Mouse (Mus musculus) hindbrain, embryonic 14.5 days (tissue): ENCODE data around the gene Oprm1. TPM values are rescaled to one million over a fixed set of nuclear protein-coding genes. Genes with fewer than 3 reads are reported as not detected.

ENCODE experiments used
- ATAC-seq: fragments of 200-750 bp; cut with Nextera tagmentation; 2 replicates; pipeline ENCODE4 v1.8.0; 2017; ENCODE audit warnings: moderate number of reproducible peaks, mild to moderate bottlenecking, moderate TSS enrichment, moderate library complexity; ENCODE audit not compliant: low FRiP score
- DNase-seq: peaks from one replicate; pipeline ENCODE4 v3.0.0-alpha.2; 2015; ENCODE audit warnings: low spot score
- H3K27ac ChIP-seq: fragments of 300-500 bp; sonication (generic); 2 replicates; pipeline ENCODE4 v1.5.1; 2014; ENCODE audit warnings: mild to moderate bottlenecking, moderate library complexity
- H3K27me3 ChIP-seq: fragments of 300-500 bp; sonication (generic); 2 replicates; pipeline ENCODE4 v1.6.1; 2014; ENCODE audit warnings: mild to moderate bottlenecking, low read length, mixed read lengths; ENCODE audit not compliant: control insufficient read depth, insufficient read depth
- H3K36me3 ChIP-seq: fragments of 300-500 bp; sonication (generic); replicated peaks from 2 replicates; pipeline ENCODE4 v1.6.1; 2014; ENCODE audit not compliant: control insufficient read depth, insufficient read depth
- H3K4me1 ChIP-seq: fragments of 300-500 bp; sonication (generic); replicated peaks from 2 replicates; pipeline ENCODE4 v1.6.1; 2014; ENCODE audit warnings: antibody characterized with exemption, low read length, mixed read lengths; ENCODE audit not compliant: control insufficient read depth, insufficient read depth
- H3K4me2 ChIP-seq: fragments of 300-500 bp; sonication (generic); replicated peaks from 2 replicates; pipeline ENCODE4 v1.6.1; 2014; ENCODE audit warnings: mild to moderate bottlenecking, moderate library complexity
- H3K4me3 ChIP-seq: fragments of 300-500 bp; sonication (generic); replicated peaks from 2 replicates; pipeline ENCODE4 v1.5.1; 2014; ENCODE audit warnings: mild to moderate bottlenecking, low read length
- H3K9ac ChIP-seq: fragments of 300-500 bp; sonication (generic); 2 replicates; pipeline ENCODE4 v1.6.1; 2014
- H3K9me3 ChIP-seq: fragments of 300-500 bp; sonication (generic); 2 replicates; pipeline ENCODE4 v1.6.1; 2016; ENCODE audit warnings: low read length; ENCODE audit not compliant: control insufficient read depth
- WGBS: fragments of 180-500 bp; shearing (Covaris S2); extraction: QIAGEN DNeasy Blood & Tissue Kit; methylation state at CpG from one replicate; pipeline ENCODE4 v1.1.7; 2014; 5-methylcytosine and 5-hydroxymethylcytosine counted together
- polyA plus RNA-seq: library from polyadenylated mRNA; unstranded; fragments of >200 nt; fragmentation: Nextera tagmentation; extraction: Ambion mirVana; gene quantifications from 2 replicates; pipeline ENCODE4 v1.2.1, GENCODE M21; 2014

Oprm1 gene
- polyA plus RNA-seq, result 2.3 and 3.6 TPM in 2 replicates

GRCm38 (mm10) chr10:6758206-6758605 is at the start of gene Oprm1:
Gene Oprm1 (plus strand): TSS chr10:6758506.
- 93% methylated on average over 3 of the region's 3 CpGs for WGBS
- no peaks in the 10 kb centered on the region for H3K9me3 ChIP-seq
- H3K9ac ChIP-seq, result no peak within 1 kb of the TSS
- no peaks in the 10 kb centered on the region for H3K27me3 ChIP-seq
- H3K4me2 ChIP-seq, result no peak within 1 kb of the TSS
- no peak for ATAC-seq
- H3K4me3 ChIP-seq, result no peak within 1 kb of the TSS
- no peak for DNase-seq
- H3K4me1 ChIP-seq, result no peaks in the 10 kb centered on the region
- H3K27ac ChIP-seq, result no peak within 1 kb of the TSS
- no peaks in the 10 kb centered on the region for H3K36me3 ChIP-seq

GRCm38 (mm10) chr10:6717181-6717948 is 40.9 kb upstream of the Oprm1 start:
- H3K4me3 ChIP-seq, result no peak overlapping the region
- no peak overlapping the region for H3K9ac ChIP-seq
- H3K36me3 ChIP-seq, result no peaks in the 10 kb centered on the region
- H3K9me3 ChIP-seq, result no peaks in the 10 kb centered on the region
- no peaks in the 10 kb centered on the region for H3K27me3 ChIP-seq
- 90% methylated on average over 4 of the region's 4 CpGs for WGBS
- H3K4me2 ChIP-seq, result no peak overlapping the region
- no peaks in the 10 kb centered on the region for H3K4me1 ChIP-seq
- ATAC-seq (no peak), DNase-seq (no peak)
- no peak overlapping the region for H3K27ac ChIP-seq

GRCm38 (mm10) chr10:6723765-6724164 is 34.5 kb upstream of the Oprm1 start:
- 48% methylated on average over 1 of the region's 1 CpGs for WGBS
- no peak for DNase-seq

GRCm38 (mm10) chr10:6728469-6728868 is 29.8 kb upstream of the Oprm1 start:
- Histone ChIP-seq H3K9me3 (no peaks in the 10 kb centered on the region), H3K27ac (no peak overlapping the region), H3K9ac (no peak overlapping the region), H3K36me3 (no peaks in the 10 kb centered on the region), H3K4me1 (no peaks in the 10 kb centered on the region), H3K27me3 (no peaks in the 10 kb centered on the region), H3K4me2 (no peak overlapping the region), H3K4me3 (no peak overlapping the region)
- 93% methylated on average over 3 of the region's 3 CpGs for WGBS
- DNase-seq, result no peak
- no peak for ATAC-seq

More at GRCm38 (mm10) chr10:6723765-6724164, 34.5 kb upstream of the Oprm1 start:
- no peaks in the 10 kb centered on the region for H3K4me1 ChIP-seq
- H3K4me3 ChIP-seq, result no peak overlapping the region
- H3K27me3 ChIP-seq, result no peaks in the 10 kb centered on the region
- H3K4me2 ChIP-seq, result no peak overlapping the region
- ATAC-seq, result no peak
- H3K9me3 ChIP-seq, result no peaks in the 10 kb centered on the region
- no peak overlapping the region for H3K27ac ChIP-seq
- no peaks in the 10 kb centered on the region for H3K36me3 ChIP-seq
- H3K9ac ChIP-seq, result no peak overlapping the region

- no peaks in the 10 kb centered on the region for H3K4me1 ChIP-seq
- H3K27me3 ChIP-seq, result no peaks in the 10 kb centered on the region
- no peaks in the 10 kb centered on the region for H3K36me3 ChIP-seq
- DNase-seq, result no peak
- no peak overlapping the region for H3K4me2 ChIP-seq
- H3K27ac ChIP-seq, result no peak overlapping the region
- no peak for ATAC-seq
- no peak overlapping the region for H3K9ac ChIP-seq
- WGBS, result 92% methylated on average over 5 of the region's 5 CpGs
- no peak overlapping the region for H3K4me3 ChIP-seq
- H3K9me3 ChIP-seq, result no peaks in the 10 kb centered on the region
Observed at GRCm38 (mm10) chr10:6753375-6753774, 4.9 kb upstream of the Oprm1 start.

- Histone ChIP-seq H3K4me3 (no peak within 1 kb of the TSS), H3K4me1 (no peaks in the 10 kb centered on the region), H3K27me3 (no peaks in the 10 kb centered on the region), H3K27ac (no peak within 1 kb of the TSS), H3K36me3 (no peaks in the 10 kb centered on the region), H3K4me2 (no peak within 1 kb of the TSS), H3K9ac (no peak within 1 kb of the TSS), H3K9me3 (no peaks in the 10 kb centered on the region)
- DNase-seq (no peak), ATAC-seq (no peak)
- WGBS, result 98% methylated on average over 2 of the region's 2 CpGs
Observed at GRCm38 (mm10) chr10:6761287-6761811, 3.0 kb downstream of the Oprm1 start, which contains the start of gene Gm10945. Gene Gm10945 (minus strand): TSS chr10:6761761.

GRCm38 (mm10) chr10:6788517-6789237 is 30.4 kb downstream of the Oprm1 start:
- DNase-seq, result peak; percentile 68
- Histone ChIP-seq H3K27ac (no peak overlapping the region), H3K4me1 (no peaks in the 10 kb centered on the region), H3K36me3 (no peaks in the 10 kb centered on the region), H3K4me2 (peak overlapping the region; percentile 57), H3K9me3 (no peaks in the 10 kb centered on the region), H3K27me3 (no peaks in the 10 kb centered on the region), H3K9ac (peak overlapping the region; percentile 39), H3K4me3 (peak overlapping the region; percentile 31)
- peak; percentile 89 for ATAC-seq
- 3% methylated on average over 25 of the region's 25 CpGs for WGBS

GRCm38 (mm10) chr10:6790226-6790625 is 31.9 kb downstream of the Oprm1 start:
- H3K27me3 ChIP-seq, result no peaks in the 10 kb centered on the region
- H3K9me3 ChIP-seq, result no peaks in the 10 kb centered on the region
- no peak for ATAC-seq
- H3K36me3 ChIP-seq, result no peaks in the 10 kb centered on the region
- no peak overlapping the region for H3K9ac ChIP-seq
- no peaks in the 10 kb centered on the region for H3K4me1 ChIP-seq
- no peak overlapping the region for H3K27ac ChIP-seq
- H3K4me3 ChIP-seq, result no peak overlapping the region
- no peak overlapping the region for H3K4me2 ChIP-seq
- peak; percentile 36 for DNase-seq

GRCm38 (mm10) chr10:6820626-6821025 is 62.3 kb downstream of the Oprm1 start:
- Histone ChIP-seq H3K9me3 (no peaks in the 10 kb centered on the region), H3K36me3 (no peaks in the 10 kb centered on the region), H3K4me2 (no peak overlapping the region), H3K27ac (no peak overlapping the region), H3K4me1 (no peaks in the 10 kb centered on the region), H3K4me3 (no peak overlapping the region), H3K9ac (no peak overlapping the region), H3K27me3 (no peaks in the 10 kb centered on the region)
- WGBS, result 9% methylated on average over 1 of the region's 1 CpGs
- ATAC-seq (no peak), DNase-seq (no peak)
